Mouse (Mus musculus): ENCODE measurements around the gene Exoc6b. TPM values are rescaled to one million over a fixed set of nuclear protein-coding genes. Genes with fewer than 3 reads are reported as not detected.

Exoc6b gene
- total and polyA plus RNA-seq, 2 experiments from 2014 or later, result 8.0 to 10.2 TPM

DNA sequence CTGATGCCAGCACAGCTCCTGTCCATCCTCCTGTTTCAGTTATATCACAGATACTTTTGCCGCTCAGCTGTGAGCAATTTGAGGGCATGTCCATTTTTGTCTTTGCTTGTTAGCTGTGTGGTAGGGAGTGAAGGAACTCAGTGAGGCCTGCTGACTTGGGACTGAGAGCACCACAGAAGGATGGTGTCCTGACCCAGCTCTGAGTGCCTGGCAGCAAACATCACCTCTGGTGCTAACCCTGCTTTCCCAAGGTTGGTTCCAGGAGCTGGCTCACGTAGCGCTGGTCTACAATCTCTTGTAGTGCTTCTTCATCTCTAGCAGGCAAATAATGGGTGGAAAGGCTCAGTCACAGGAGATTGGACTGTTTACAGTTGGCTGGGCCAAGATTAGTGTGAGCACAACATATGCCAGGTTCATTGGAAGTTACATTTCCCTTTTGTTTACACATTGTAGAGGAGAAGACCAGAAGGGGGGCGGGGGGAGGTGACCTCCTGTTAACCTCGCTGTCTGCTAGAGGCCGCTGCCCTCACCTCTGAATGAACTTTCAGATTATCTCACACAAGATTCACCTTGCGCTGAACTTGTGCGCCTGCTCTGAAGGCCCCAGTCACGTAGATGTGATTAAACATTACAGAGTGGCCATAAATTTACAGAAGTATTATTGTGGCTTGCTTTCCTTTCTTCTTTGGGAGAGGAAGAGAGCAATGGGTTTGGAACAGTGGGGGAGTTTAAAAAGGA lies 428.8 kb downstream of the Exoc6b start:
- no peak overlapping the region for H3K4me2 ChIP-seq (ENCODE audit: low read depth, low read length)
- peak; percentile 77 for ATAC-seq (ENCODE audit: insufficient read depth, low read depth)
- H3K9ac ChIP-seq (replicated peaks; ENCODE audit: low read depth, low read length), result no peak overlapping the region

DNA sequence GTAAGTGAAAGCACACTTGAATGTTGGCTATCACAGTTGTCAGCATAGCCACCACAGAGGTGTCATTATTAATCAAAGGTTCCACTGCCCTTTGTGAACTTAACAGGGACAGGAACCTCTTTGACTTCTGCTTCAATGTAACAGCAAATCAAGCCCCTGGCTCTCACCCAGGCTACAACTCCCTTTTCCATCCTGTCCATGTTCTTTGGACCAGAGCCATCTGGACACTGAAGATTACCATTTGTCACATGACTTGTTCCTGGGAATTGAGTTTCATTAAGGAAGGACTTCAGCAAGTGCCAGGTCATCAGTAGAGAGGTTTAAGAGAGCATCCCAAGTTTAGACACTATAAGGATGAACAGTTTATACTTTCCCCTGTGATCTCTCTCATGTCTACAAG lies 431.1 kb downstream of the Exoc6b start:
- DNase-seq (ENCODE audit: low spot score), result peak; percentile 61

More for the DNA sequence above, 428.8 kb downstream of the Exoc6b start:
- no peak overlapping the region for H3K27ac ChIP-seq (ENCODE audit: low read depth)
- H3K27me3 ChIP-seq (ENCODE audit: control insufficient read depth, insufficient read depth, low read length), result no peaks in the 10 kb centered on the region
- WGBS, result 27% methylated on average over 9 of the region's 9 CpGs
- no peaks in the 10 kb centered on the region for H3K9me3 ChIP-seq (replicated peaks; ENCODE audit: control insufficient read depth, low read length)
- no peak for TF ChIP-seq CTCF (IDR thresholded peaks at IDR 0.05; ENCODE audit: low read depth)
- no peak for TF ChIP-seq EP300 (IDR thresholded peaks at IDR 0.05; ENCODE audit: low read depth)
- H3K36me3 ChIP-seq (replicated peaks; ENCODE audit: control insufficient read depth, insufficient read depth, low read length), result no peaks in the 10 kb centered on the region
- DNase-seq (ENCODE audit: low spot score), result peak; percentile 7
- peaks cover 31% of the 10 kb centered on the region for H3K4me1 ChIP-seq (ENCODE audit: control insufficient read depth, insufficient read depth)
- no peak overlapping the region for H3K4me3 ChIP-seq (ENCODE audit: low read depth, low read length)

DNA sequence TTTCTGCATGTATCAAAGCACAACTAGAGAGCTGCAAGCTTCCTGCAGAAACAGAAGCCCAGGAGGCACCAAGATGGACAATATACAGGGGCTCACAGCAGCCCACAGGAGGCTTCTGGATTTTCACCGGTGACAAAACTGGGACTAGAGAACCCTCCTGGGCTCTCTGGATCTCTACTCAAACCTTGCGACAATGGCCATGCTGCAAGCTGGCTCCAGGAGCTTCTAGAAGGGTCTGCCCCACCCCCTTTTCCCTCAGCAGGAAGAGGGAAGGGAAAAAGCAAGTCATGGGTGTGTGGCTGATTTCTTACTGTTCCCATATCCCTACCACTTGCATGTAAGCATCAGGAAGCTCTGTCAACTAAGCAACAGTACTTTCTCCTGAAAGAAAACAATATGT lies 437.7 kb downstream of the Exoc6b start:
- ATAC-seq (ENCODE audit: insufficient read depth, low read depth) (no peak), DNase-seq (ENCODE audit: low spot score) (no peak)
- 81% methylated on average over 2 of the region's 2 CpGs for whole genome bisulfite sequencing
- Histone ChIP-seq H3K27ac (ENCODE audit: low read depth) (no peak overlapping the region), H3K4me3 (ENCODE audit: low read depth, low read length) (no peak overlapping the region), H3K27me3 (ENCODE audit: control insufficient read depth, insufficient read depth, low read length) (no peaks in the 10 kb centered on the region), H3K9me3 (replicated peaks; ENCODE audit: control insufficient read depth, low read length) (no peaks in the 10 kb centered on the region), H3K4me2 (ENCODE audit: low read depth, low read length) (no peak overlapping the region), H3K4me1 (ENCODE audit: control insufficient read depth, insufficient read depth) (no peaks in the 10 kb centered on the region), H3K9ac (replicated peaks; ENCODE audit: low read depth, low read length) (no peak overlapping the region), H3K36me3 (replicated peaks; ENCODE audit: control insufficient read depth, insufficient read depth, low read length) (no peaks in the 10 kb centered on the region)
- no peak for TF ChIP-seq CTCF (IDR thresholded peaks at IDR 0.05; ENCODE audit: low read depth)
- no peak for TF ChIP-seq EP300 (IDR thresholded peaks at IDR 0.05; ENCODE audit: low read depth)

More for the DNA sequence above, 431.1 kb downstream of the Exoc6b start:
- no peaks in the 10 kb centered on the region for H3K27me3 ChIP-seq (ENCODE audit: control insufficient read depth, insufficient read depth, low read length)
- H3K27ac ChIP-seq (ENCODE audit: low read depth), result no peak overlapping the region
- H3K4me2 ChIP-seq (ENCODE audit: low read depth, low read length), result no peak overlapping the region
- peak; percentile 44; the same call in 1 of the 2 replicates for ATAC-seq (ENCODE audit: insufficient read depth, low read depth)
- no peaks in the 10 kb centered on the region for H3K9me3 ChIP-seq (replicated peaks; ENCODE audit: control insufficient read depth, low read length)
- H3K9ac ChIP-seq (replicated peaks; ENCODE audit: low read depth, low read length), result no peak overlapping the region
- no peak for TF ChIP-seq EP300 (IDR thresholded peaks at IDR 0.05; ENCODE audit: low read depth)
- no peak for TF ChIP-seq CTCF (IDR thresholded peaks at IDR 0.05; ENCODE audit: low read depth)
- no peak overlapping the region for H3K4me3 ChIP-seq (ENCODE audit: low read depth, low read length)
- peaks cover 31% of the 10 kb centered on the region for H3K4me1 ChIP-seq (ENCODE audit: control insufficient read depth, insufficient read depth)
- no peaks in the 10 kb centered on the region for H3K36me3 ChIP-seq (replicated peaks; ENCODE audit: control insufficient read depth, insufficient read depth, low read length)

DNA sequence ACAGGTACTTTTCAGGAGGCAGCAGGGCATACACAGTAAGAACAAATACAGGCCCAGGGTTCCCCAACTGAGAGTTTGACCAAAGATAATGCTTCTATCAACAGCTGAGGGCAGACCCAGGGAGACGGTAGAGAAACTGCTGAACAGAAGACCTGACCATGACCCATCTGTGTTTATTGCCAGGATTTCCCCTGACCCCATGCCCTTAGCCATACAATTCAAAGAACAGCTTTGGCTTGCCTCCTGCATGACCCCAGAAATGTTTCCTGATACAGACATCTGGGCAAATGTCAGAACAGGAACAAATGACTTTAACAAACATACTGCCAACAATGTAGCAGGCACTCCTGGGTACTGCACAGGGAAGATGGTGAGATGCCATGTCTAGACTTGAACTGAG lies 439.0 kb downstream of the Exoc6b start:
- ATAC-seq (ENCODE audit: insufficient read depth, low read depth) (no peak), DNase-seq (ENCODE audit: low spot score) (no peak)
- H3K4me1 ChIP-seq (ENCODE audit: control insufficient read depth, insufficient read depth), result no peaks in the 10 kb centered on the region

DNA sequence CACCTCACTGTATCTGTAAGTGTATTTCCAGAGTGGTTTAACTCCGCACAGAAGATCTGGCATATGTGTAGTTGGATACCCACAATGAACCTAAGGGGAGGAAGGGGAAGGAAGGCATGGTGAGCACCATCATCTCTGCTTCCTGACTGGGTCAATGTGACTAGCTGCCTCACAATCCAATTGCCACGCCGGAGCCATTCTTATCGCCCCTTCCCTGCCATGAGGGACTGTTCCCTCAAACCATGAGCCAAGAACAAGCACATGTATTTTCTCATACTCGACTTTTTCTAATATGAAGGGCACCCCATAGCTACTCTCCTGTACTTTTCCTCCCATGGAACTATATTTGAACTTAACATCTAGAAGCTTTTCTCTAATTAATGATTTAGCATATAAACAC lies 440.5 kb downstream of the Exoc6b start:
- H3K9ac ChIP-seq (replicated peaks; ENCODE audit: low read depth, low read length), result no peak overlapping the region
- no peak for DNase-seq (ENCODE audit: low spot score)
- no peak overlapping the region for H3K27ac ChIP-seq (ENCODE audit: low read depth)
- ATAC-seq (ENCODE audit: insufficient read depth, low read depth), result no peak
- no peak for TF ChIP-seq CTCF (IDR thresholded peaks at IDR 0.05; ENCODE audit: low read depth)
- TF ChIP-seq EP300 (IDR thresholded peaks at IDR 0.05; ENCODE audit: low read depth), result no peak
- no peak overlapping the region for H3K4me3 ChIP-seq (ENCODE audit: low read depth, low read length)
- no peaks in the 10 kb centered on the region for H3K4me1 ChIP-seq (ENCODE audit: control insufficient read depth, insufficient read depth)
- H3K9me3 ChIP-seq (replicated peaks; ENCODE audit: control insufficient read depth, low read length), result no peaks in the 10 kb centered on the region
- H3K36me3 ChIP-seq (replicated peaks; ENCODE audit: control insufficient read depth, insufficient read depth, low read length), result no peaks in the 10 kb centered on the region
- 79% methylated on average over 5 of the region's 5 CpGs for WGBS
- no peaks in the 10 kb centered on the region for H3K27me3 ChIP-seq (ENCODE audit: control insufficient read depth, insufficient read depth, low read length)
- no peak overlapping the region for H3K4me2 ChIP-seq (ENCODE audit: low read depth, low read length)

More for the DNA sequence above, 439.0 kb downstream of the Exoc6b start:
- no peak overlapping the region for H3K4me2 ChIP-seq (ENCODE audit: low read depth, low read length)
- H3K4me3 ChIP-seq (ENCODE audit: low read depth, low read length), result no peak overlapping the region
- H3K27ac ChIP-seq (ENCODE audit: low read depth), result no peak overlapping the region
- no peaks in the 10 kb centered on the region for H3K27me3 ChIP-seq (ENCODE audit: control insufficient read depth, insufficient read depth, low read length)
- H3K9ac ChIP-seq (replicated peaks; ENCODE audit: low read depth, low read length), result no peak overlapping the region
- H3K9me3 ChIP-seq (replicated peaks; ENCODE audit: control insufficient read depth, low read length), result no peaks in the 10 kb centered on the region
- WGBS, result 35% methylated on average over 1 of the region's 1 CpGs
- TF ChIP-seq CTCF (IDR thresholded peaks at IDR 0.05; ENCODE audit: low read depth), result no peak
- TF ChIP-seq EP300 (IDR thresholded peaks at IDR 0.05; ENCODE audit: low read depth), result no peak
- no peaks in the 10 kb centered on the region for H3K36me3 ChIP-seq (replicated peaks; ENCODE audit: control insufficient read depth, insufficient read depth, low read length)

DNA sequence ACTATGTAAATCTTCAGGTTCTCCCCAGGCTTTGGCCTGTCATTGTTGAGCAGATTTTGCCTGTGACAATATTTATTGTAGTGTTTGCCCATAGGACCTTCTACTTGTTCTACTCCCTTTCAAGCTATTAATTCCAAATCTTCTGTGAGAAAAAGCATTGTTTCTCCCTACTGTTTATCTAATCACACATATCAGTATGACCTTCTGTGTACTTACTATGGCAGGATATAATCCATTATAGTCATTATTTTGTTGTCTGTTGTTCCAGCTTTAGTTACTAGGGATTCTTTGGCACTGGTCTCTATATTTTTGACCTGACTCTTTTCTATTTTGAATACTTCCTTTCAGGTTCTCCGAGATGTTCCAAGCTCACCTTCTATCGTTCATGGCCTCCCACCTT lies 442.9 kb downstream of the Exoc6b start:
- H3K4me1 ChIP-seq (ENCODE audit: control insufficient read depth, insufficient read depth), result no peaks in the 10 kb centered on the region
- no peaks in the 10 kb centered on the region for H3K36me3 ChIP-seq (replicated peaks; ENCODE audit: control insufficient read depth, insufficient read depth, low read length)
- H3K9ac ChIP-seq (replicated peaks; ENCODE audit: low read depth, low read length), result no peak overlapping the region
- TF ChIP-seq CTCF (IDR thresholded peaks at IDR 0.05; ENCODE audit: low read depth) (no peak), EP300 (IDR thresholded peaks at IDR 0.05; ENCODE audit: low read depth) (no peak)
- no peaks in the 10 kb centered on the region for H3K27me3 ChIP-seq (ENCODE audit: control insufficient read depth, insufficient read depth, low read length)
- no peak overlapping the region for H3K27ac ChIP-seq (ENCODE audit: low read depth)
- no peaks in the 10 kb centered on the region for H3K9me3 ChIP-seq (replicated peaks; ENCODE audit: control insufficient read depth, low read length)
- H3K4me2 ChIP-seq (ENCODE audit: low read depth, low read length), result no peak overlapping the region
- WGBS, result 80% methylated on average over 2 of the region's 2 CpGs
- no peak for ATAC-seq (ENCODE audit: insufficient read depth, low read depth)
- DNase-seq (ENCODE audit: low spot score), result no peak
- no peak overlapping the region for H3K4me3 ChIP-seq (ENCODE audit: low read depth, low read length)

Measured in heart, postnatal 0 days (tissue).